22 mouse cellular contexts compared by ENCODE assay signal in genomic region chr1:28025720-28026119, GRCm38 (mm10).
DNase-seq lines count a peak whose midpoint lies in the region; ATAC-seq and TF ChIP-seq lines count a peak whose summit lies in the region.
"Had no signal": no experiment of that assay in that cellular context is flagged by ENCODE, and none has a peak within 500 bp of the region (broad histone marks: within the 10 kb centered on the region; RNA-seq: fewer than 3 reads in every experiment).

No protein-coding gene starts in this region.

- H3K4me3 ChIP-seq in heart, embryonic 14.5 days (ENCODE audit: control insufficient read depth in 1 of 2, insufficient read depth in 1 of 2, low read depth in 1 of 2, low read length in 2 of 2), result no peak overlapping the region
- no peak overlapping the region for H3K4me3 ChIP-seq in limb, embryonic 14.5 days (replicated peaks; ENCODE audit: low read length)
- H3K4me3 ChIP-seq in limb, embryonic 10.5 days, result no peak overlapping the region
- H3K4me3 ChIP-seq: embryonic facial prominence, embryonic 15.5 days; forebrain, embryonic 10.5 days; limb, embryonic 12.5 days; midbrain, embryonic 10.5 days; neural tube, embryonic 13.5 days; stomach, embryonic 15.5 days had no signal

- peaks cover 0 to 8% of the 10 kb centered on the region in 2 experiments; a peak in 3 of 4 replicates for H3K4me1 ChIP-seq in heart, embryonic 14.5 days (ENCODE audit: control insufficient read depth in 2 of 2, insufficient read depth in 2 of 2, low read length in 2 of 2)
- no peaks in the 10 kb centered on the region for H3K4me1 ChIP-seq in limb, embryonic 14.5 days (ENCODE audit: control insufficient read depth, insufficient read depth, low read length)
- no peaks in the 10 kb centered on the region for H3K4me1 ChIP-seq in limb, embryonic 10.5 days
- H3K4me1 ChIP-seq: embryonic facial prominence, embryonic 15.5 days; forebrain, embryonic 10.5 days; limb, embryonic 12.5 days; midbrain, embryonic 10.5 days; neural tube, embryonic 13.5 days; stomach, embryonic 15.5 days had no signal

- no peaks in the 10 kb centered on the region for H3K27me3 ChIP-seq in heart, embryonic 14.5 days (ENCODE audit: control insufficient read depth, insufficient read depth, low read length)
- H3K27me3 ChIP-seq in limb, embryonic 14.5 days (ENCODE audit: control insufficient read depth, insufficient read depth, low read length), result no peaks in the 10 kb centered on the region
- H3K27me3 ChIP-seq in limb, embryonic 10.5 days (ENCODE audit: low read depth, poor library complexity, severe bottlenecking), result no peaks in the 10 kb centered on the region
- H3K27me3 ChIP-seq: embryonic facial prominence, embryonic 15.5 days; limb, embryonic 12.5 days; neural tube, embryonic 13.5 days; stomach, embryonic 15.5 days had no signal

- DNase-seq in cerebellum, postnatal 10 days, result peak; percentile 6 to 11
- DNase-seq in cerebellum, postnatal 36 days, result no peak
- DNase-seq in heart, adult 18-20 months, result no peak
- peak; percentile 56 for DNase-seq in limb, embryonic 14.5 days (ENCODE audit: low spot score)
- no peak for DNase-seq in limb, embryonic 10.5 days (ENCODE audit: low spot score)
- DNase-seq in mesoderm, embryonic 11.5 days (ENCODE audit: low read depth, low spot score), result peak; percentile 19
- DNase-seq in urinary bladder, postnatal 4 days (ENCODE audit: low spot score in 2 of 2), result no peak
- DNase-seq: cerebellum, adult 9-11 months; gastrocnemius, postnatal 36 days; kidney, postnatal 25 days; layer of hippocampus, adult 9-11 months; lung, postnatal 14 days had no signal

- H3K36me3 ChIP-seq in heart, embryonic 14.5 days (ENCODE audit: control insufficient read depth, insufficient read depth, low read length), result no peaks in the 10 kb centered on the region
- H3K36me3 ChIP-seq in limb, embryonic 14.5 days (ENCODE audit: control insufficient read depth, insufficient read depth, low read length), result no peaks in the 10 kb centered on the region
- no peaks in the 10 kb centered on the region for H3K36me3 ChIP-seq in limb, embryonic 10.5 days
- H3K36me3 ChIP-seq: embryonic facial prominence, embryonic 15.5 days; forebrain, embryonic 10.5 days; limb, embryonic 12.5 days; midbrain, embryonic 10.5 days; neural tube, embryonic 13.5 days; stomach, embryonic 15.5 days had no signal

- TF ChIP-seq POLR2A in limb, embryonic 14.5 days (IDR thresholded peaks at IDR 0.05; ENCODE audit: borderline replicate concordance, extremely low read depth, insufficient read depth, insufficient read length), result no peak

- H3K9me3 ChIP-seq in heart, embryonic 14.5 days (ENCODE audit: control insufficient read depth, low read length), result no peaks in the 10 kb centered on the region
- no peaks in the 10 kb centered on the region for H3K9me3 ChIP-seq in limb, embryonic 14.5 days (ENCODE audit: control insufficient read depth, low read length)
- no peaks in the 10 kb centered on the region for H3K9me3 ChIP-seq in limb, embryonic 10.5 days (replicated peaks)
- H3K9me3 ChIP-seq: embryonic facial prominence, embryonic 15.5 days; forebrain, embryonic 10.5 days; limb, embryonic 12.5 days; midbrain, embryonic 10.5 days; neural tube, embryonic 13.5 days; stomach, embryonic 15.5 days had no signal

- peak overlapping the region in 1 of 2 experiments; percentile 60; a peak in 1 of 4 replicates for H3K27ac ChIP-seq in heart, embryonic 14.5 days (replicated peaks in 1 of 2; ENCODE audit: control insufficient read depth in 1 of 2, insufficient read depth in 1 of 2, low read depth in 2 of 2, low read length in 2 of 2)
- H3K27ac ChIP-seq in limb, embryonic 14.5 days (replicated peaks; ENCODE audit: low read depth, low read length), result no peak overlapping the region
- H3K27ac ChIP-seq in limb, embryonic 10.5 days, result no peak overlapping the region
- H3K27ac ChIP-seq: embryonic facial prominence, embryonic 15.5 days; forebrain, embryonic 10.5 days; hindbrain, embryonic 14.5 days; limb, embryonic 12.5 days; liver, embryonic 14.5 days; midbrain, embryonic 10.5 days; neural tube, embryonic 13.5 days; stomach, embryonic 15.5 days had no signal

- ATAC-seq in heart, embryonic 14.5 days (ENCODE audit: insufficient number of reproducible peaks, insufficient read depth, low FRiP score, low read depth), result no peak
- ATAC-seq in limb, embryonic 14.5 days (ENCODE audit: low FRiP score, low read depth), result peak; percentile 60; the same call in 1 of the 2 replicates
- ATAC-seq: intestine, embryonic 16.5 days had no signal

- 18% methylated on average over 2 of the region's 2 CpGs for WGBS in heart, embryonic 14.5 days
- 55% methylated on average over 2 of the region's 2 CpGs for WGBS in limb, embryonic 14.5 days
- WGBS in limb, embryonic 10.5 days, result 85% methylated on average over 2 of the region's 2 CpGs

- 0 out of 2 replicates have a peak overlapping the region, but pooled peaks have one; percentile 23 for H3K4me2 ChIP-seq in heart, embryonic 14.5 days (ENCODE audit: low read length)
- no peak overlapping the region for H3K4me2 ChIP-seq in limb, embryonic 14.5 days (replicated peaks; ENCODE audit: low read depth, low read length, severe bottlenecking)
- H3K4me2 ChIP-seq: embryonic facial prominence, embryonic 15.5 days; hindbrain, embryonic 14.5 days; limb, embryonic 12.5 days; neural tube, embryonic 13.5 days; stomach, embryonic 15.5 days had no signal

- H3K9ac ChIP-seq in heart, embryonic 14.5 days (ENCODE audit: low read length), result no peak overlapping the region
- H3K9ac ChIP-seq in limb, embryonic 14.5 days (ENCODE audit: low read depth, low read length, severe bottlenecking), result no peak overlapping the region
- H3K9ac ChIP-seq: embryonic facial prominence, embryonic 15.5 days; hindbrain, embryonic 14.5 days; limb, embryonic 12.5 days; liver, embryonic 14.5 days; neural tube, embryonic 13.5 days; stomach, embryonic 15.5 days had no signal

Comparison
In these comparisons a context has a peak if more than half of its experiments do, and no peak if none do; other contexts are left out.
1. DNase-seq: peak in cerebellum, postnatal 10 days (2 of 2), limb, embryonic 14.5 days (single experiment) and mesoderm, embryonic 11.5 days (single experiment); none in cerebellum, postnatal 36 days (0 of 2), heart, adult 18-20 months (0 of 2), limb, embryonic 10.5 days (single experiment) and urinary bladder, postnatal 4 days (0 of 2).